Mouse (Mus musculus) cortical plate, adult 2 months (tissue): ENCODE measurements at regions not wholly inside any gene's neighbourhood (a gene's known extent, or its start where the extent isn't known, plus 50 kb on each side); places are given as distances from the start of the nearest gene placed in this dataset.

Source experiments
- CTCF ChIP-seq: fragments of 200-500 bp; IDR thresholded peaks from 2 replicates; pipeline ENCODE4 v1.5.1; 2011; ENCODE audit warnings: mild to moderate bottlenecking, control low read depth, low read length; ENCODE audit not compliant: insufficient read depth; ENCODE audit errors: extremely low read depth
- POLR2A ChIP-seq: fragments of 200-500 bp; IDR thresholded peaks from 2 replicates; pipeline ENCODE4 v1.6.1; 2011; ENCODE audit warnings: mild to moderate bottlenecking, low read length, control low read depth; ENCODE audit not compliant: insufficient read depth; ENCODE audit errors: extremely low read depth

DNA sequence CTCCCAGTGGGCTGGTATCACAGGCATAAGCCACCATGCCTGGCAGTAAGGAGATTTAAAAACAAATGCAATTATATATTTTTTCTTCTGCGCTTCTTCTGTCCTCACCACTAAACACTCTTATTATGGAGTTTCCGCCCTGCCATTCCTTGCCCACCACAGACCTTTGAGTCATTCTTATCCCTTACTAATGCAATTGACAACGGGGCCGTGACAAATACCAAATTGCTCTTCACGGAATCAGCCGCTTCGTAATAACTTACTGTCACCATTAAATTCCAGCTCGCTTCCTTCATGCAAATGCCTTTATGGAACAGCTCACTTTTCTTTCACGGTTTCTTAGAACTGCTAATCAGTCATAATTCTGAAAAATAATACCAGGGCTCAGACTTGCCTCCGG is 59.4 kb upstream of the Dhx40 start:
- no peak for TF ChIP-seq CTCF
- TF ChIP-seq POLR2A: no peak
